Mouse (Mus musculus) stomach, embryonic 16.5 days (tissue): ENCODE data around the gene Plxnc1. TPM values are rescaled to one million over a fixed set of nuclear protein-coding genes. Genes with fewer than 3 reads are reported as not detected.

Experiments
- ATAC-seq: fragments of 200-750 bp; cut with Nextera tagmentation; 2 replicates; pipeline ENCODE4 v1.8.0; 2017; ENCODE audit warnings: moderate number of reproducible peaks, moderate TSS enrichment; ENCODE audit not compliant: insufficient read depth, low FRiP score
- H3K27ac ChIP-seq: fragments of 300-500 bp; sonication (generic); 2 replicates; pipeline ENCODE4 v1.5.1; 2014; ENCODE audit warnings: low read length
- H3K27me3 ChIP-seq: fragments of 300-500 bp; sonication (generic); 2 replicates; pipeline ENCODE4 v1.6.1; 2014; ENCODE audit warnings: low read length, control low read depth, mixed read lengths; ENCODE audit not compliant: control insufficient read depth, insufficient read depth
- H3K36me3 ChIP-seq: fragments of 300-500 bp; sonication (generic); 2 replicates; pipeline ENCODE4 v1.6.1; 2014; ENCODE audit warnings: low read length; ENCODE audit not compliant: control insufficient read depth, insufficient read depth
- H3K4me1 ChIP-seq: fragments of 300-500 bp; sonication (generic); 2 replicates; pipeline ENCODE4 v1.6.1; 2014; ENCODE audit warnings: low read length, control low read depth, mixed read lengths; ENCODE audit not compliant: control insufficient read depth, insufficient read depth
- H3K4me2 ChIP-seq: fragments of 300-500 bp; sonication (generic); 2 replicates; pipeline ENCODE4 v1.6.1; 2014; ENCODE audit warnings: low read depth, low read length, mixed read lengths
- H3K4me3 ChIP-seq: fragments of 300-500 bp; sonication (generic); replicated peaks from 2 replicates; pipeline ENCODE4 v1.5.1; 2014; ENCODE audit warnings: mild to moderate bottlenecking, low read length
- H3K9ac ChIP-seq: fragments of 300-500 bp; sonication (generic); 2 replicates; pipeline ENCODE4 v1.6.1; 2014; ENCODE audit warnings: low read length
- H3K9me3 ChIP-seq: fragments of 300-500 bp; sonication (generic); replicated peaks from 2 replicates; pipeline ENCODE4 v1.6.1; 2016; ENCODE audit warnings: low read length, control low read depth; ENCODE audit not compliant: control insufficient read depth
- WGBS: fragments of 180-500 bp; shearing (Covaris S2); extraction: QIAGEN DNeasy Blood & Tissue Kit; methylation state at CpG from one replicate; pipeline ENCODE4 v1.1.7; 2014; 5-methylcytosine and 5-hydroxymethylcytosine counted together
- polyA plus RNA-seq: library from polyadenylated mRNA; unstranded; fragments of >200 nt; fragmentation: Nextera tagmentation; extraction: Ambion mirVana; gene quantifications from 2 replicates; pipeline ENCODE4 v1.2.1, GENCODE M21; 2015

The Plxnc1 gene
- polyA plus RNA-seq, 1 experiment from 2014 or later, result 1.9 TPM

DNA sequence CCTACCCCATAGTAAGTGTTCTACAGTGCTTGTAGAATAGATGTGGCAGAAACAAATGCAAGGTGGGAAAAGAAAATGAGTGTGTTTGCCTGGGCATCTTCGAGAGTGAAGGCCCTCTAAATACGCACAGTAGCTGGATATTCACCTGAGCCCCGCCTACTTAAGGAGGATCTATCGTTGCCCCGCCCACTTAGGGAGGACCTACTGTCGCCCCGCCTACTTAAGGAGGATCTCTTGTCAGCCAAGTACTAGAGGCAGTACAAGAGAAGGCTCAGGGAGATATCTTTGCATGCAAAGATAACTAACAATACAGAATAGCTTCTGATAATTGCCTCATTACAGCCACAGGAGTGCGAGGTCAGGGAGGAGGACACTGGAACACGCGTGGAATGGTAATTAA lies 17.4 kb upstream of the Plxnc1 start:
- no peaks in the 10 kb centered on the region for H3K4me1 ChIP-seq
- 0 out of 2 replicates have a peak, but pooled peaks cover 3% of the 10 kb centered on the region for H3K27me3 ChIP-seq
- H3K36me3 ChIP-seq, result no peaks in the 10 kb centered on the region
- H3K4me2 ChIP-seq, result no peak overlapping the region
- no peak overlapping the region for H3K9ac ChIP-seq
- no peak for ATAC-seq
- 78% methylated on average over 10 of the region's 10 CpGs for WGBS
- no peaks in the 10 kb centered on the region for H3K9me3 ChIP-seq
- no peak overlapping the region for H3K27ac ChIP-seq
- no peak overlapping the region for H3K4me3 ChIP-seq

DNA sequence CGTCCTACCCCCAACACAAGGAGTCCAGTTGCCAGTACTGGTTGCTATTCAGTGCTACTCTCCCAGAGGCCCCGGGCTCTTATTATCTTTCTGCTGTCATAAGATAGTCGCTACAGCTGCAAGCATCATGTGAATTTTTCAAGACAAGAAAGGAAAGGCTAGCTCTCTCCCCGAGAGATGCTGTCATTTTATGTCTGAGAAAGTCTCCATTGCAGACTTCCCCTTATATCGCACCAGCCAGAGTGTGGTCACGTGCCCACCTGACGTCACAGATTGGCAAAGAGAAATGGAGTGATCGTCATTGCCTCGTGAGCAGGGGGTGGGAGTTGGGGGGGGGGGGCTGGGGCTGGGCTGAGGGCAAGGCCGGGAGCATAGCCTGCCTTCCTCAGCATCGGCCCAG lies 16.6 kb upstream of the Plxnc1 start:
- Histone ChIP-seq H3K27me3 (0 out of 2 replicates have a peak, but pooled peaks cover 3% of the 10 kb centered on the region), H3K4me1 (no peaks in the 10 kb centered on the region), H3K9me3 (no peaks in the 10 kb centered on the region), H3K9ac (no peak overlapping the region), H3K4me2 (no peak overlapping the region), H3K27ac (no peak overlapping the region), H3K4me3 (no peak overlapping the region), H3K36me3 (no peaks in the 10 kb centered on the region)
- ATAC-seq, result no peak
- 83% methylated on average over 11 of the region's 11 CpGs for WGBS

DNA sequence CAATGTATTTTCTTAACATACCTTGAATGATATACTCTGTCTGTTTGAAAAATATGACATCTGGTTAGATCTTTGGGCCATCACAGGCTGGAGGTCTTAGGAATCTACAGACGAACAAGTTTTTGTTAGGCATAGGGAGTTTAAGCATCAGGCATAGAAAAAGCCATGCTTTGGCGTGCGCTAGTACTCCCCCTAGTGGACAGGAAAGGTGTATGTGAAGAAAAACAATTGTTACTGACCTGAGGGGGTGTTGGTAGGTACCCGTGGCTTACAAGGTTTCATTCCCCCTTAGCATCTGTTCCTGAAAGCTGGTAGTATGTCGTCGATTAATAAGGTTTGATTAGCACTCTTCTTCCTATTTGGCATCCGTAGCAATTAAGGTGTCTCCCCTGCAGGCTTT lies 13.7 kb upstream of the Plxnc1 start:
- no peaks in the 10 kb centered on the region for H3K9me3 ChIP-seq
- H3K4me1 ChIP-seq, result no peaks in the 10 kb centered on the region
- no peak overlapping the region for H3K4me2 ChIP-seq
- no peak overlapping the region for H3K4me3 ChIP-seq
- 0 out of 2 replicates have a peak, but pooled peaks cover 3% of the 10 kb centered on the region for H3K27me3 ChIP-seq
- H3K27ac ChIP-seq, result no peak overlapping the region
- no peak overlapping the region for H3K9ac ChIP-seq
- 9% methylated on average over 7 of the region's 7 CpGs for whole genome bisulfite sequencing
- ATAC-seq, result no peak
- no peaks in the 10 kb centered on the region for H3K36me3 ChIP-seq

DNA sequence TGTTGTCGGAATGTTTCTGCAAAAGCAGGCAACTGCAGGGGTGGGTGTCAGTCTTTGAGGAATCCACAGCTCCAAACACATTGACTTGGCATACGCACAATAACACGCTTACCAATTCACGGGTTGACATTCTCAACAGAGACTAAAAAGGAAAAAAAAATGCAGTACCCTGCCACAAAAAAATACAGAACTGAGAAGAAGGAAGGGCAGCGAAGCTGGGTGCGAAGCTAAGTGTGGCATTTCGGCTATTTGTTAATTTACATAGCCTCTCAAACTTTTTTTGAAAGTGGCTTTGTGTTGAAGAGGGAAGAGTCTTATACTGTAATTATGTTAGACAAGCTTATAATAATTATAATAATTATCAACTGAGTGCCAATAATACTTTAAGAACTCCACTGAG lies 13.1 kb upstream of the Plxnc1 start:
- 75% methylated on average over 7 of the region's 7 CpGs for WGBS
- no peak overlapping the region for H3K9ac ChIP-seq
- H3K36me3 ChIP-seq, result no peaks in the 10 kb centered on the region
- H3K4me3 ChIP-seq, result no peak overlapping the region
- H3K4me2 ChIP-seq, result no peak overlapping the region
- H3K4me1 ChIP-seq, result no peaks in the 10 kb centered on the region
- 0 out of 2 replicates have a peak, but pooled peaks cover 3% of the 10 kb centered on the region for H3K27me3 ChIP-seq
- no peak for ATAC-seq
- H3K27ac ChIP-seq, result no peak overlapping the region
- H3K9me3 ChIP-seq, result no peaks in the 10 kb centered on the region

DNA sequence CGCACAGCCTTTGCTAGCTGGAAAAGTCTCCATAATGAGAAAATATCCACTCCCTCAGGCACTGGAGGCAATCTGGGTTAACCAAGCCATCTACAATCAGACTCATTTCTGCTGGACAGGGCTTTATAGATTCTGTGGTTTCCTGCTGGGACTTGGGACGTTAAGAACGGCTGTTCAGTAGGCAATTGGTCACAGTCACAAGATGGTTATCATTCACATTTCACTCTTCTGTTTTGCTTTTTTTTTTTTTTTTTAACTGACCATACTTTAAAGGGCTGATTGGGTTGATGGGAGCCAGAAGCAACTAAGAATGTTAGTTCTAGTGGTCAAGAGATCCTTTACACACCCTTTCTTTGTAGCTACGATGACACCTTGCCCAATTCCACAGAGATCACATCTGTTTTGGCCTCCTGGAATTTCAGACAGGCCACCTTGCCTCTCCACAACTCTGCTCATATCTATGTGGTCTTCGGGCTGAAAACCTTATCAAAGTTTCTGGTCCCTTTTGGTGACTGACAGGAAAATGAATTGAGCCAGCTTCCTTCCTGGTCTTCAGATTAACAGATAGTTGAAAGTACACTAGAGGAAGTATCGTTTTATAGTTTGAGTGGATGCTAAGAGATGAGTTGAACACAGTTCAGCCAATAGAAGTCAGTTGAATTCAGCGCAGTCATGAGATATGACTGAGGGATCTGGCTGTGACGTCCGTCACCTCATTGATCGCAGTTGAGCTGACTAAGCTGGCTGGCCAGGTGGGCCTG lies 3.5 kb upstream of the Plxnc1 start:
- H3K27me3 ChIP-seq, result peaks cover 15% of the 10 kb centered on the region
- H3K9ac ChIP-seq, result no peak overlapping the region
- no peaks in the 10 kb centered on the region for H3K36me3 ChIP-seq
- no peak for ATAC-seq
- no peaks in the 10 kb centered on the region for H3K9me3 ChIP-seq
- no peak overlapping the region for H3K27ac ChIP-seq
- H3K4me3 ChIP-seq, result no peak overlapping the region
- H3K4me2 ChIP-seq, result no peak overlapping the region
- 72% methylated on average over 10 of the region's 10 CpGs for WGBS
- peaks cover 11% of the 10 kb centered on the region for H3K4me1 ChIP-seq

DNA sequence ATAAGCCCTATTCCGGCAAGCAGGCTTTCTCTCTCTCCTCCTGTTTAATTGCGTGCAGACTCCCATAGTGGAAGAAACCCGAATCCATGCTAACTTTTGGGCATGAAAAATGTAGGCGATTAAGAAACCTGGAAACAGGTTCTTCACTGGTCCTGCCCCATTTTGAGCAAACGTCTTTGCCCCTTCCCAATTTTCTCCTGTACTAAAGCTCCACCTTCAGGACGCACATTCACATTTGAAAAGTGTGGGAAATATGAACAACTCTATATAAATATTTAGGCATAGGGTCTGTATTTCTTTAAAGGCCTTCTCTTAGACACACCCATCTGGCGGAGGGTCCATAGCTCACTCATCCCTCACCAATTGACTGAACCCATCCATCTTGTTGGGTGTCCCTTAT lies 2.8 kb upstream of the Plxnc1 start:
- no peak overlapping the region for H3K9ac ChIP-seq
- ATAC-seq, result no peak
- 31% methylated on average over 7 of the region's 7 CpGs for WGBS

DNA sequence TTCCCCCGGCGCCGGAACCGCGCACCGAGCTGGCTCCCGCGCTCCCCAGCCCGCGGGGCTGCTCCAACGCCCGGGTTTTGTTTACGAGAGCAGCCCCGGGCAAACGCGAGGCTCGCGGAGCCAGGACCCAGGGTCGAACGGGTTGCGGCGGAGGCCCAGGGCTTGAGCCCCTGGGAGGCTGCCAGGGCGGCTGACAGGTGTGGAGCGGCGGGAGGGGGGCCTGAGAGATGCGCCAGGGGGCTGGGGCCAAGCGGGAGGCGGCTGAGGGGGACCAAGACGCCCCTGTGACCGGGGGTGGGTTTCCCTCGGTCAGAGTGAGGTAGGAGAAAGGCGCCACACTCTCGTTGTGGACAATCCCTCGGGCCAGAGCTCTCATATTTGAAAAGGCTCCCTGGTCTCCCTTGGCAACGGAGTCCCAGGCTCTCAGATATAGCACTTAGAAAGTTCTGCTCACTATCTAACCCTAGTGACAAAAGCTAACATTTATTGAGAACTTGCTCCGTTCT lies 624 bp upstream of the Plxnc1 start:
- under 1% methylated on average over 36 of the region's 36 CpGs for WGBS
- ATAC-seq, result no peak; the same call in 1 of the 2 replicates

More for the DNA sequence above, 2.8 kb upstream of the Plxnc1 start:
- no peak overlapping the region for H3K4me2 ChIP-seq
- H3K4me1 ChIP-seq, result peaks cover 18% of the 10 kb centered on the region
- no peaks in the 10 kb centered on the region for H3K36me3 ChIP-seq
- H3K9me3 ChIP-seq, result no peaks in the 10 kb centered on the region
- peaks cover 20% of the 10 kb centered on the region for H3K27me3 ChIP-seq
- H3K4me3 ChIP-seq, result no peak overlapping the region
- no peak overlapping the region for H3K27ac ChIP-seq

DNA sequence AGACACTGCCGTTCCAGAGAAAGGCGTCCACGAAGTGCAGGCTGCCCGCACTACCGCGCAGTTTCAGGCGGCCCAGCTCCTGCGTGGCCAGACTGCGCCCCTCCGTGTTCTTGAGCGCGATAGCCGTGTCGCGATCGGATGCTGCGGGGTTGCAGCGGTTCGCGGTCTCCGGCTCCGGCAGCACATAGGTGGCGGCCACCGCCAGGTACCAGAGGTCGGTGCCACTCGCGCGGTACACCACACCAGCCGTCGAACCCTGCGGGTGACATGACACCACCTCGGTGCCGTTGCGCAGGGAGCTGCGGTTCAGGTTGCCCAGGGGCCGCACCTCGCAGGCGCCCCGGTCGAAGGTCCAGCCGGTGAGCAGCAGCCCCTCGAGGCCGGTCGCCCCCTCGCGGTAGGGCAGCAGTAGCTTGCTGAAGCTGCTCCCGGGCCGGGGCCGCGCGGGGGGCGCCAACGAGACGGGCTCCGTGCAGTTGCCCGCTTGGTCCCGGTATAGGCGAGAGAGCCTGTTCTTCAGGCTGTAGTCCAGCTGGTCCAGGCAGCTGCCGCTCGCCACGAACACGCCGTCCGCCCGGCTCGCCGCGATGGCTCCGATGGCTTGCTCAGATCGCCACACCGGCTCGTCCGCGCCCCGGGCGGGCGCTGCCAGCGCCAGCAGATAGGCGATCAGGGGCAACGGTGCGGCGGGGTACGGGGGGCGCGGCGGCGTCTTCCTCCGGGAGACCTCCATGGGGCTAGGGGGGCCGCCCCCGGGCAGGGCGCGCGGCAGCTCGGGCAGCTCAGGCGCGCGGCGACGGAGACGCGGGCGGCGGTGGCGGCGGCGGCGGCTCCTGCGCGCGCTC lies 567 bp downstream of the Plxnc1 start:
- WGBS, result under 1% methylated on average over 96 of the region's 110 CpGs
- no peaks in the 10 kb centered on the region for H3K36me3 ChIP-seq
- peak; percentile 18; the same call in 1 of the 2 replicates for ATAC-seq
- no peaks in the 10 kb centered on the region for H3K9me3 ChIP-seq
- H3K4me3 ChIP-seq, result peak overlapping the region; percentile 73
- H3K27ac ChIP-seq, result no peak overlapping the region
- peaks cover 20% of the 10 kb centered on the region for H3K4me1 ChIP-seq
- H3K27me3 ChIP-seq, result peaks cover 25% of the 10 kb centered on the region
- peak overlapping the region; percentile 91 for H3K4me2 ChIP-seq
- peak overlapping the region; percentile 75 for H3K9ac ChIP-seq

More for the DNA sequence above, 624 bp upstream of the Plxnc1 start:
- peak overlapping the region; percentile 73 for H3K4me3 ChIP-seq
- H3K27me3 ChIP-seq, result peaks cover 25% of the 10 kb centered on the region
- no peaks in the 10 kb centered on the region for H3K36me3 ChIP-seq
- no peak overlapping the region for H3K27ac ChIP-seq
- no peaks in the 10 kb centered on the region for H3K9me3 ChIP-seq
- H3K4me1 ChIP-seq, result peaks cover 20% of the 10 kb centered on the region
- peak overlapping the region; percentile 75 for H3K9ac ChIP-seq
- H3K4me2 ChIP-seq, result peak overlapping the region; percentile 91

DNA sequence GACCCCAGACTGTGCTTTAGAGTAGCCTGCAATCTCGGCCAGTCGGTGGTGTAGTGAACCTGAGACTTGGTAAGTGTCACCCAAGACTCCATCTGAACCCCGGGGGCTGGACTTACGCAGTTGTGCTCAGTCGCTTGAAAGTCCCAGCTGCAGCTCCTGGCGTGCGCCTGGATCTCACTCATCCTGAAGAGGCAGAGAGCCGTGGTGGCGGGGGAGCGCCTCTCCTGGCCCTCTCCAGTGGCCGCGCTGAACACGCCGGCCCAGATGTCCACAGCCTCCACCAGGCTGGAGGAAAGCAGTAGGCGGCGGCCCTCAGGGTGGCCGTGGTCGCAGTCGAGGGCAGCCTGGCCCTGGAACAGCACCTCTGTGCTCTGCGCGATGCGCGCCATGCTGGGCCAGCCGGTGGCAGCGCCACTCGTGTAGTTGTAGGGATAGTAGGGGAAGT lies 1.2 kb downstream of the Plxnc1 start:
- under 1% methylated on average over 26 of the region's 26 CpGs for WGBS
- no peaks in the 10 kb centered on the region for H3K36me3 ChIP-seq
- H3K27me3 ChIP-seq, result peaks cover 25% of the 10 kb centered on the region
- H3K4me3 ChIP-seq, result peak overlapping the region; percentile 73
- peak overlapping the region; percentile 75 for H3K9ac ChIP-seq
- ATAC-seq, result peak; percentile 14; the same call in 1 of the 2 replicates
- H3K4me1 ChIP-seq, result peaks cover 20% of the 10 kb centered on the region
- H3K9me3 ChIP-seq, result no peaks in the 10 kb centered on the region
- H3K27ac ChIP-seq, result no peak overlapping the region
- H3K4me2 ChIP-seq, result peak overlapping the region; percentile 91
